Mouse (Mus musculus) mouse trophoblast stem cell (cell line): ENCODE data around the gene Card10.

Experiments
- in situ Hi-C, 2 experiments: fragments of 300-500 bp; cut with MseI, MboI; formaldehyde crosslinking; loops; 2 replicates in 1 of 2; 3 replicates in 1 of 2; pipeline ENCODE4 v1.15.1; 2025

Gene Card10

GRCm38 (mm10) chr15:78801971-78802741 lies 686 bp downstream of the Card10 start:
- in situ Hi-C loops: no loop called here

- in situ Hi-C loops: no loop called here
Observed at GRCm38 (mm10) chr15:78801571-78801970, 1.3 kb downstream of the Card10 start.

GRCm38 (mm10) chr15:78799029-78799428 lies 3.8 kb downstream of the Card10 start:
- in situ Hi-C loops: no loop called here

GRCm38 (mm10) chr15:78797060-78797329 lies 5.8 kb downstream of the Card10 start:
- in situ Hi-C loops: no loop called here

- in situ Hi-C loops: no loop called here
Observed at GRCm38 (mm10) chr15:78796196-78797059, 6.4 kb downstream of the Card10 start.

GRCm38 (mm10) chr15:78790990-78791389 lies 11.9 kb downstream of the Card10 start:
- in situ Hi-C loops: no loop called here

GRCm38 (mm10) chr15:78790451-78790850 lies 12.4 kb downstream of the Card10 start:
- in situ Hi-C loops: no loop called here

GRCm38 (mm10) chr15:78789721-78790323 lies 13.0 kb downstream of the Card10 start:
- in situ Hi-C loops: no loop called here

GRCm38 (mm10) chr15:78788042-78788441 lies 14.8 kb downstream of the Card10 start:
- in situ Hi-C loops: no loop called here

GRCm38 (mm10) chr15:78787287-78787856 lies 15.5 kb downstream of the Card10 start:
- in situ Hi-C loops: no loop called here

- in situ Hi-C loops: no loop called here
Observed at GRCm38 (mm10) chr15:78786411-78786818, 16.4 kb downstream of the Card10 start.

- in situ Hi-C loops: no loop called here
Observed at GRCm38 (mm10) chr15:78785961-78786360, 16.9 kb downstream of the Card10 start.

GRCm38 (mm10) chr15:78785258-78785657 lies 17.6 kb downstream of the Card10 start:
- in situ Hi-C loops: no loop called here

GRCm38 (mm10) chr15:78784520-78784919 lies 18.3 kb downstream of the Card10 start:
- in situ Hi-C loops: no loop called here

GRCm38 (mm10) chr15:78782348-78783103 lies 20.3 kb downstream of the Card10 start:
- in situ Hi-C loops: no loop called here

GRCm38 (mm10) chr15:78780908-78781307 lies 21.9 kb downstream of the Card10 start:
- in situ Hi-C loops: no loop called here

GRCm38 (mm10) chr15:78780359-78780758 lies 22.5 kb downstream of the Card10 start:
- in situ Hi-C loops: no loop called here

GRCm38 (mm10) chr15:78779690-78780089 lies 23.2 kb downstream of the Card10 start:
- in situ Hi-C loops: no loop called here

GRCm38 (mm10) chr15:78779253-78779652 lies 23.6 kb downstream of the Card10 start:
- in situ Hi-C loops: no loop called here

- in situ Hi-C loops: no loop called here
Observed at GRCm38 (mm10) chr15:78778077-78778870, 24.6 kb downstream of the Card10 start.

GRCm38 (mm10) chr15:78773290-78773729 lies 29.5 kb downstream of the Card10 start, which contains the start of gene Mfng:
Gene Mfng (minus strand): TSS chr15:78773475.
- in situ Hi-C loops: no loop called here
